In genomic region chr2:148188865-148189264, GRCm38 (mm10) we compare ENCODE assay signal across 12 mouse cellular contexts.
DNase-seq lines count a peak whose midpoint lies in the region; ATAC-seq and TF ChIP-seq lines count a peak whose summit lies in the region.
"Had no signal": no experiment of that assay in that cellular context is flagged by ENCODE, and none has a peak within 500 bp of the region (broad histone marks: within the 10 kb centered on the region; RNA-seq: fewer than 3 reads in every experiment).

No protein-coding gene starts in this region.

- H3K27ac ChIP-seq in intestine, embryonic 14.5 days (ENCODE audit: low read depth) = no peak overlapping the region
- no peak overlapping the region for H3K27ac ChIP-seq in intestine, postnatal 0 days (ENCODE audit: low read depth, low read length)
- H3K27ac ChIP-seq in stomach, embryonic 14.5 days (ENCODE audit: low read length) = no peak overlapping the region
- H3K27ac ChIP-seq in stomach, postnatal 0 days (replicated peaks) = no peak overlapping the region
- peak overlapping the region; percentile 32; the same call in 1 of the 2 replicates for H3K27ac ChIP-seq in heart, postnatal 0 days (ENCODE audit: low read depth)
- no peak overlapping the region for H3K27ac ChIP-seq in stomach, embryonic 15.5 days
- H3K27ac ChIP-seq: hindbrain, embryonic 14.5 days; liver, embryonic 13.5 days had no signal

- no peak overlapping the region for H3K4me3 ChIP-seq in intestine, embryonic 14.5 days (ENCODE audit: low read depth, low read length)
- no peak overlapping the region for H3K4me3 ChIP-seq in intestine, postnatal 0 days (ENCODE audit: low read depth, low read length)
- H3K4me3 ChIP-seq in stomach, embryonic 14.5 days (ENCODE audit: low read depth, low read length) = no peak overlapping the region
- H3K4me3 ChIP-seq in stomach, postnatal 0 days (ENCODE audit: low read depth, low read length) = no peak overlapping the region
- no peak overlapping the region for H3K4me3 ChIP-seq in heart, postnatal 0 days (ENCODE audit: low read depth, low read length)
- no peak overlapping the region for H3K4me3 ChIP-seq in stomach, embryonic 15.5 days (replicated peaks)
- H3K4me3 ChIP-seq: liver, embryonic 13.5 days had no signal

- H3K9ac ChIP-seq in intestine, embryonic 14.5 days (ENCODE audit: low read length) = no peak overlapping the region
- H3K9ac ChIP-seq in intestine, postnatal 0 days (ENCODE audit: low read depth, low read length) = no peak overlapping the region
- H3K9ac ChIP-seq in stomach, embryonic 14.5 days (replicated peaks; ENCODE audit: low read depth, low read length) = no peak overlapping the region
- H3K9ac ChIP-seq in stomach, postnatal 0 days (ENCODE audit: low read length) = no peak overlapping the region
- H3K9ac ChIP-seq in heart, postnatal 0 days (replicated peaks; ENCODE audit: low read depth, low read length) = no peak overlapping the region
- H3K9ac ChIP-seq in stomach, embryonic 15.5 days = no peak overlapping the region
- H3K9ac ChIP-seq: hindbrain, embryonic 14.5 days; liver, embryonic 13.5 days had no signal

- no peak for TF ChIP-seq CTCF in intestine, postnatal 0 days (IDR thresholded peaks at IDR 0.05; ENCODE audit: low read depth)
- no peak for TF ChIP-seq CTCF in stomach, postnatal 0 days (IDR thresholded peaks at IDR 0.05; ENCODE audit: low read depth)
- TF ChIP-seq CTCF in heart, postnatal 0 days (IDR thresholded peaks at IDR 0.05; ENCODE audit: low read depth) = no peak

- H3K4me1 ChIP-seq in intestine, embryonic 14.5 days (replicated peaks; ENCODE audit: control insufficient read depth, insufficient read depth, low read length) = peaks cover 9% of the 10 kb centered on the region
- H3K4me1 ChIP-seq in intestine, postnatal 0 days (replicated peaks; ENCODE audit: control insufficient read depth, insufficient read depth, low read length) = no peaks in the 10 kb centered on the region
- H3K4me1 ChIP-seq in stomach, embryonic 14.5 days (ENCODE audit: control insufficient read depth, insufficient read depth, low read length) = no peaks in the 10 kb centered on the region; the same call in 1 of the 2 replicates
- no peaks in the 10 kb centered on the region for H3K4me1 ChIP-seq in stomach, postnatal 0 days (replicated peaks; ENCODE audit: control insufficient read depth, insufficient read depth)
- H3K4me1 ChIP-seq in heart, postnatal 0 days (ENCODE audit: control insufficient read depth, insufficient read depth) = peaks cover 32% of the 10 kb centered on the region
- H3K4me1 ChIP-seq in stomach, embryonic 15.5 days = no peaks in the 10 kb centered on the region
- H3K4me1 ChIP-seq: liver, embryonic 13.5 days had no signal

- H3K36me3 ChIP-seq in intestine, embryonic 14.5 days (ENCODE audit: control insufficient read depth, insufficient read depth, low read length) = no peaks in the 10 kb centered on the region
- no peaks in the 10 kb centered on the region for H3K36me3 ChIP-seq in intestine, postnatal 0 days (ENCODE audit: control insufficient read depth, insufficient read depth)
- no peaks in the 10 kb centered on the region for H3K36me3 ChIP-seq in stomach, embryonic 14.5 days (ENCODE audit: control insufficient read depth, insufficient read depth, low read length)
- no peaks in the 10 kb centered on the region for H3K36me3 ChIP-seq in stomach, postnatal 0 days (ENCODE audit: control insufficient read depth, insufficient read depth, low read length)
- H3K36me3 ChIP-seq in heart, postnatal 0 days (replicated peaks; ENCODE audit: control insufficient read depth, insufficient read depth, low read length) = no peaks in the 10 kb centered on the region
- H3K36me3 ChIP-seq in stomach, embryonic 15.5 days = no peaks in the 10 kb centered on the region
- H3K36me3 ChIP-seq: liver, embryonic 13.5 days had no signal

- no peaks in the 10 kb centered on the region for H3K9me3 ChIP-seq in intestine, embryonic 14.5 days (ENCODE audit: control insufficient read depth, low read length)
- no peaks in the 10 kb centered on the region for H3K9me3 ChIP-seq in intestine, postnatal 0 days (ENCODE audit: control insufficient read depth)
- no peaks in the 10 kb centered on the region for H3K9me3 ChIP-seq in stomach, embryonic 14.5 days (ENCODE audit: control insufficient read depth, low read depth, low read length)
- no peaks in the 10 kb centered on the region for H3K9me3 ChIP-seq in stomach, postnatal 0 days (ENCODE audit: control insufficient read depth, low read length)
- no peaks in the 10 kb centered on the region for H3K9me3 ChIP-seq in heart, postnatal 0 days (replicated peaks; ENCODE audit: control insufficient read depth, low read length)
- no peaks in the 10 kb centered on the region for H3K9me3 ChIP-seq in stomach, embryonic 15.5 days
- H3K9me3 ChIP-seq: liver, embryonic 13.5 days had no signal

- ATAC-seq in intestine, embryonic 14.5 days (replicated peaks; ENCODE audit: low FRiP score, low TSS enrichment, low read depth) = peak; percentile 48; the same call in 1 of the 2 replicates
- ATAC-seq in intestine, postnatal 0 days = no peak
- peak; percentile 75; the same call in 1 of the 2 replicates for ATAC-seq in stomach, embryonic 14.5 days (ENCODE audit: insufficient number of reproducible peaks, insufficient read depth, low FRiP score, low read depth)
- ATAC-seq in stomach, postnatal 0 days (ENCODE audit: low FRiP score, low TSS enrichment) = no peak
- ATAC-seq in heart, postnatal 0 days (ENCODE audit: insufficient read depth, low read depth) = peak; percentile 82
- ATAC-seq in stomach, embryonic 15.5 days (ENCODE audit: insufficient read depth, low FRiP score, low read depth) = peak; percentile 57; the same call in 1 of the 2 replicates

- no peak overlapping the region for H3K4me2 ChIP-seq in intestine, embryonic 14.5 days (ENCODE audit: low read length)
- no peak overlapping the region for H3K4me2 ChIP-seq in intestine, postnatal 0 days (replicated peaks; ENCODE audit: low read depth)
- no peak overlapping the region for H3K4me2 ChIP-seq in stomach, embryonic 14.5 days (replicated peaks; ENCODE audit: low read depth, low read length)
- no peak overlapping the region for H3K4me2 ChIP-seq in stomach, postnatal 0 days (replicated peaks; ENCODE audit: low read depth)
- H3K4me2 ChIP-seq in heart, postnatal 0 days (ENCODE audit: low read depth, low read length) = no peak overlapping the region
- H3K4me2 ChIP-seq in stomach, embryonic 15.5 days = no peak overlapping the region
- H3K4me2 ChIP-seq: hindbrain, embryonic 14.5 days; liver, embryonic 13.5 days had no signal

- no peaks in the 10 kb centered on the region for H3K27me3 ChIP-seq in intestine, embryonic 14.5 days (replicated peaks; ENCODE audit: control insufficient read depth, insufficient read depth, low read length)
- H3K27me3 ChIP-seq in intestine, postnatal 0 days (replicated peaks; ENCODE audit: control insufficient read depth, insufficient read depth, low read length) = no peaks in the 10 kb centered on the region
- H3K27me3 ChIP-seq in stomach, embryonic 14.5 days (ENCODE audit: control insufficient read depth, insufficient read depth, low read length) = no peaks in the 10 kb centered on the region
- no peaks in the 10 kb centered on the region for H3K27me3 ChIP-seq in stomach, postnatal 0 days (ENCODE audit: control insufficient read depth, insufficient read depth, low read length)
- peaks cover 13% of the 10 kb centered on the region; the same call in 1 of the 2 replicates for H3K27me3 ChIP-seq in heart, postnatal 0 days (ENCODE audit: control insufficient read depth, insufficient read depth, low read length)
- H3K27me3 ChIP-seq in stomach, embryonic 15.5 days (replicated peaks) = no peaks in the 10 kb centered on the region
- H3K27me3 ChIP-seq: liver, embryonic 13.5 days had no signal

- 38% methylated on average over 2 of the region's 2 CpGs for WGBS in intestine, embryonic 14.5 days
- WGBS in intestine, postnatal 0 days = 35% methylated on average over 2 of the region's 2 CpGs
- WGBS in stomach, embryonic 14.5 days = 19% methylated on average over 2 of the region's 2 CpGs
- WGBS in stomach, postnatal 0 days = 25% methylated on average over 2 of the region's 2 CpGs
- 7% methylated on average over 2 of the region's 2 CpGs for WGBS in heart, postnatal 0 days
- WGBS in stomach, embryonic 15.5 days = 26% methylated on average over 2 of the region's 2 CpGs

- no peak for DNase-seq in intestine, embryonic 14.5 days (ENCODE audit: low spot score)
- no peak for DNase-seq in stomach, postnatal 0 days (ENCODE audit: low spot score)
- peak; percentile 51 for DNase-seq in heart, postnatal 0 days (ENCODE audit: low spot score)
- DNase-seq in neural tube, embryonic 10.5 days (ENCODE audit: extremely low spot score, low spot score) = no peak
- no peak for DNase-seq in cerebellum, adult 11-12 months
- DNase-seq: layer of hippocampus, adult 9-11 months; liver, embryonic 13.5 days; right cerebral cortex, postnatal 25 days had no signal

- no peak for TF ChIP-seq EP300 in stomach, postnatal 0 days (optimal IDR thresholded peaks at IDR 0.05)
- TF ChIP-seq EP300 in heart, postnatal 0 days (IDR thresholded peaks at IDR 0.05; ENCODE audit: low read depth) = 0 out of 2 replicates have a peak, but pooled peaks have one; percentile 38

Comparison
In these comparisons a context has a peak if more than half of its experiments do, and no peak if none do; other contexts are left out.
1. ATAC-seq: peak in intestine, embryonic 14.5 days (single experiment), stomach, embryonic 14.5 days (single experiment), heart, postnatal 0 days (single experiment) and stomach, embryonic 15.5 days (single experiment); none in intestine, postnatal 0 days (single experiment) and stomach, postnatal 0 days (single experiment).